10 mouse cellular contexts compared by ENCODE assay signal in the genomic region with DNA sequence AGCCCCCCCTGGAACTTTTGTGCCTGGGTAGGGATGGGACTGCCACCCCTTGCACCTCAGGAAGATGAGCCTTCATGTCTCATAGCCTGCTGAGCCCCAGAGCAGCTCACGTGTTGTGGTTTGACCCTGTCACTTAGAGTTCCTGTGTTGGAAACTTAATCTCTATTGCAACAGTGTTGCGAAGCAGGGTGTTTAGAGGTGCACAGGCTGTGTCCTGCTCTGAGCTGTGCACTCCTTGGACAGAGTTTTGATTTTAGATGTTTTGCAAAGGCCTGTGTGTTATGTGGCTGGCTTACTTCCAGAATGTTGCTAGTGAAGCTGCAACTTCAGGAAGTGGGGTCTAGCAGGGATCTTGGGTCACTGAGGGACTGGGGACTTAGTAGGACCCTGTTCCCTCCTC. TPM values are rescaled to one million over a fixed set of nuclear protein-coding genes. Genes with fewer than 3 reads are reported as not detected.
A peak's percentile ranks its signal among the peaks of the same experiment; 100 is the strongest.
DNase-seq lines count a peak whose midpoint lies in the region; ATAC-seq lines count a peak whose summit lies in the region.
"Had no signal": no experiment of that assay in that cellular context is flagged by ENCODE, and none has a peak within 500 bp of the region (broad histone marks: within the 10 kb centered on the region; RNA-seq: fewer than 3 reads in every experiment).

No protein-coding gene starts in this region.

- no peak overlapping the region for H3K4me3 ChIP-seq in midbrain, embryonic 10.5 days
- H3K4me3 ChIP-seq in liver, embryonic 12.5 days, result no peak overlapping the region
- H3K4me3 ChIP-seq: embryonic facial prominence, embryonic 12.5 days had no signal

- 67% methylated on average over 2 of the region's 2 CpGs for WGBS in midbrain, embryonic 10.5 days
- 16% methylated on average over 2 of the region's 2 CpGs for WGBS in liver, embryonic 12.5 days (ENCODE audit: insufficient replicate concordance)

- no peak overlapping the region for H3K27ac ChIP-seq in midbrain, embryonic 10.5 days (replicated peaks)
- no peak overlapping the region for H3K27ac ChIP-seq in liver, embryonic 12.5 days
- H3K27ac ChIP-seq: embryonic facial prominence, embryonic 12.5 days had no signal

- H3K9ac ChIP-seq in liver, embryonic 12.5 days, result no peak overlapping the region
- H3K9ac ChIP-seq: embryonic facial prominence, embryonic 12.5 days had no signal

- peak; percentile 32 for DNase-seq in adrenal gland, postnatal 14 days
- no peak for DNase-seq in adrenal gland, adult 18-20 months (ENCODE audit: low spot score in 2 of 2)
- peak; percentile 70 for DNase-seq in testis, postnatal 14 days (ENCODE audit: low spot score)
- DNase-seq in testis, postnatal 10 days (ENCODE audit: low spot score), result no peak
- peak; percentile 83 for DNase-seq in naive thymus-derived CD4-positive, alpha-beta T cell, adult 2 months (ENCODE audit: low read depth)
- no peak for DNase-seq in layer of hippocampus, adult 18-20 months (ENCODE audit: low spot score in 2 of 2)
- no peak for DNase-seq in midbrain, embryonic 10.5 days (ENCODE audit: low spot score)

- H3K4me2 ChIP-seq in liver, embryonic 12.5 days, result no peak overlapping the region
- H3K4me2 ChIP-seq: embryonic facial prominence, embryonic 12.5 days had no signal

- H3K4me1 ChIP-seq in midbrain, embryonic 10.5 days, result peaks cover 11% of the 10 kb centered on the region
- peaks cover 39% of the 10 kb centered on the region for H3K4me1 ChIP-seq in liver, embryonic 12.5 days

- no peaks in the 10 kb centered on the region for H3K36me3 ChIP-seq in midbrain, embryonic 10.5 days
- no peaks in the 10 kb centered on the region for H3K36me3 ChIP-seq in liver, embryonic 12.5 days
- H3K36me3 ChIP-seq: embryonic facial prominence, embryonic 12.5 days had no signal

- ATAC-seq in liver, embryonic 12.5 days, result no peak
- ATAC-seq: intestine, postnatal 0 days had no signal

- no peaks in the 10 kb centered on the region for H3K9me3 ChIP-seq in midbrain, embryonic 10.5 days (replicated peaks)
- H3K9me3 ChIP-seq in liver, embryonic 12.5 days (replicated peaks), result no peaks in the 10 kb centered on the region
- H3K9me3 ChIP-seq: embryonic facial prominence, embryonic 12.5 days had no signal

- H3K27me3 ChIP-seq in midbrain, embryonic 10.5 days (ENCODE audit: low read depth, poor library complexity, severe bottlenecking), result peaks cover 28% of the 10 kb centered on the region
- peaks cover 37% of the 10 kb centered on the region for H3K27me3 ChIP-seq in liver, embryonic 12.5 days (replicated peaks)
- H3K27me3 ChIP-seq: embryonic facial prominence, embryonic 12.5 days had no signal

RNA-seq across cellular contexts. Expression of a gene that starts 4.1 kb away (rescaled TPM):
- total RNA-seq in adrenal gland, postnatal 14 days (2021), result 140 and 141 TPM in 2 replicates
- total RNA-seq in adrenal gland, adult 18-20 months (2021), result 10 to 100 TPM; 90.2 to 98.0 TPM
- 100 to 1,000 TPM; 112 to 117 TPM for total RNA-seq in layer of hippocampus, adult 18-20 months (2021)
- 25.1 and 37.8 TPM in 2 replicates for polyA plus RNA-seq in midbrain, embryonic 10.5 days (2016; fragmentation: Nextera tagmentation; extraction: Ambion mirVana)
- polyA plus RNA-seq in liver, embryonic 12.5 days (2016; fragmentation: Nextera tagmentation; extraction: Ambion mirVana), result 8.8 and 9.7 TPM in 2 replicates

Comparison
In these comparisons a context has a peak if more than half of its experiments do, and no peak if none do; other contexts are left out.
1. DNase-seq: peak in adrenal gland, postnatal 14 days (single experiment), testis, postnatal 14 days (single experiment) and naive thymus-derived CD4-positive, alpha-beta T cell, adult 2 months (single experiment); none in adrenal gland, adult 18-20 months (0 of 2), testis, postnatal 10 days (single experiment), layer of hippocampus, adult 18-20 months (0 of 2) and midbrain, embryonic 10.5 days (single experiment).